Mouse (Mus musculus) telencephalon, adult 2 months (tissue): ENCODE results near the gene 9930104L06Rik.

Experiments used
- DNase-seq: peaks from one replicate; pipeline ENCODE4 v3.0.0-alpha.2; 2011; ENCODE audit warnings: low read depth, low spot score

The 9930104L06Rik gene

DNA sequence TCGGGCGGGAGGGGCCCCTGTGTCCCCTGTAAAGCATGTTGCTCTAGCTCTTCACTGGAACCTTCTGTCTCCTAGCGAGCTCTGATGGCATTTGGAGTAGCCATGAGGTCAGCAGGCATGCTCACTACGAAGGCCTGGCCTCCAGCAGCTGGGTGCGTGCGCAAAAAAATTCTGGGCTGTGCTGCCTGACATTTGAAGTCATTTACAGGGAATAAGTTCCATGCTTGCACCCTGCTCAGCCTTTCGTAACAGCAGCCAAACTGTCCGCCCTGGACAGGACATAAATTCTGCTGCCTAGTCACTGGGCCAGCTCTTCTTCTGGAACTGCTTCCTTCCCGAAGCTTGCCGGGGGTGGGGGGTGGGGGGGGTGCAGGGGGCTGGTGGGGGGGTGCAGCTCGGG, 22.2 kb downstream of the 9930104L06Rik start:
- DNase-seq = no peak

GRCm38 (mm10) chr4:124960940-124961339, 24.1 kb downstream of the 9930104L06Rik start:
- no peak for DNase-seq

DNA sequence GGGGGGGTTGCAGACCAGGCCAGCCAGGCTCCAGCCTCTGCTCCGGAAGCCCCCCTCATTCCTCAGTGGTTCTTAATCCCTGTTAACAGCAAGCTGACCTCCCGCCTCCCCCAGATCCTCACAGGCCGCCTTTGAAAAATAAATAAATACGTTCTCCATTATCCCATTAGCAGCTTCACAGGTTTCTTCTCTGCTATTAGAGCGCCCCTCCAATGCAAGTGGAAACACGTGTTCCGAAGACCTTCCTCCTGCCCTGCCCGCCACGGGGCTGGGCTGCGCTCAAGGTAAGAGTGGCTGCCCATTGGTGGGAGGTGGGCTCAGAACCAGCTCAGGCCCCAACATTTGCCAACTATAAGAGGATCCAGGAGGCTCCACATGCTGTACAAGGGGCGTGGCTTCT, 25.7 kb downstream of the 9930104L06Rik start:
- DNase-seq = no peak

DNA sequence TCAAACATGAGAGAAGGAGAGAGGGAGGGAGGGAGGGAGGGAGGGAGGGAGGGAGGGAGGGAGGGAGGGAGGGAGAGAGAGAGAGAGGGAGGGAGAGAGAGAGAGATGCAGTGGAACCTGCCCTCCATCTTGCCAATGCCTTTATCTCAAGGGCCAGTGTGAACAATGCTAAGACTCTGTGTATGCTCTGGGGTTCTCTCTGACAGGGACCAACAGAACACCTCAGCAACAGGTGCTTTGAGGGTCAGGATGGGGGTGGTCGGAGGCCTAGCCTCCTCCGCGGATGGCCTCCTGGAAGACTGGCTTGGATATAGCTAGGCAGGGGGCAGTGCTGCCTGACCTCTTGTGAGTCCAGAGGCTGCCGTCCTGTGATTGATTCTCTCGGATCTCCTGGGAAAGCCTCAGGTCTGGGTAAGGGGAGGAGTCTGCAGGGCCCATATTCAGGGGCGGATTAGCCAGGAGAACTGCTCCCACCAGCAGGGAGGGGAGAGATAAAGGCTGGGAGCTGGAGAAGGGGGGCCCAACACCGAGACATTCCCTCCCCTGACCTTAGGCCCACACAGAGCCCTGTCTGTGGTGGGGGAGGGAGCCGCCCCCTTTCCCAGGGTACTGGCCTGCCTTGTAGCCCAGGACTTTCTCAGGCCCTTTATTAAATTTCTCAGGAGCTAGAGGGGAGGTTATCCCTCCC, 28.2 kb downstream of the 9930104L06Rik start:
- DNase-seq = no peak

DNA sequence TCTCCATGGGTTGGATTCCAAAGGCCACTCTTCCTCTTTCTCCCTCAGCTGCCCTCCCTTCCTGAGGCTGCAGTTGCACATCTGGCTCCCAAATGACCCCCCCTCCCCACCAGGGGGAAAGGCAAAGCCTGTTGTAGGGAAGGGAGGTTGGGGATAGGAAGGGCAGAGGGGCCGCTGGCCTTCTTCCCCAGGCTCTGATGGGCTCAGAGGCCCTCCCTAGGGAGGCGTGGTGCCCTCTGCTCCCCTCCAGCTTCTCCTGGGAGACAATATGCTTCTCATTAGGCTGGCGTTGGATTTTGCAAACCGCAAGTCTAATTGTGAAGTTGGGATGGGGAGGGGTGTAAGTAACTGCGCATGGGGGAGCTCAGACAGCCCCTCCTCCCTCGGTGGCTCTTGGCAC, 31.9 kb downstream of the 9930104L06Rik start:
- DNase-seq = no peak

DNA sequence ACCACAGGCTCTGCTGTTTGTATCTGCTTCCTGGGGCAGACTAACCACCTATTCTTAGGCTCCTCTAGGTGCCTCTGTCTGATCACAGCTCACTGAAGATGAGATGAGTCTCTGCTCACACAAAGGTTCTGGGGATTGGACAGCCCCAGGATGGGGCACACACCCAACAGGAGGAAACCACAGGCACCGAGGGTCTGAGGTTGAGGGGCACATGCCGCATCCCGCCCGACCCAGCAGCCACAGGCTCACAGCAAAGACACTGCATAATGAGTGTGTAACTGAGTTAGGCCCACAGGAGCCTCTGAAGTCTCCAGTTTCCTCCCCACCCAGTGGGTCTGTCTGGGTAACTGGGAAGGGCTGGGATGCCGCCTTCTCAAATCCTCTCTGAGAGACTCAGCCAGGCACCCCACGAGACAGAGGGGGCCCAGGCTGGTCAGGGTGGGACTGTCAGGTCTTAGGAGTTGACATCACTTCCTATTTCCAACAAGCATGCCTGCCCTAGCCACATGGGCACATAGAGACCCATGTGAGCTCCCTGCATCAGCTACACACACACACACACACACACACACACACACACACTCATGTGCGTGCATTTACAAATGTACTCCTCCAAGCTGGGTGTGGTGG, 32.5 kb downstream of the 9930104L06Rik start:
- no peak for DNase-seq

GRCm38 (mm10) chr4:124970194-124970593, 33.3 kb downstream of the 9930104L06Rik start:
- DNase-seq = no peak

DNA sequence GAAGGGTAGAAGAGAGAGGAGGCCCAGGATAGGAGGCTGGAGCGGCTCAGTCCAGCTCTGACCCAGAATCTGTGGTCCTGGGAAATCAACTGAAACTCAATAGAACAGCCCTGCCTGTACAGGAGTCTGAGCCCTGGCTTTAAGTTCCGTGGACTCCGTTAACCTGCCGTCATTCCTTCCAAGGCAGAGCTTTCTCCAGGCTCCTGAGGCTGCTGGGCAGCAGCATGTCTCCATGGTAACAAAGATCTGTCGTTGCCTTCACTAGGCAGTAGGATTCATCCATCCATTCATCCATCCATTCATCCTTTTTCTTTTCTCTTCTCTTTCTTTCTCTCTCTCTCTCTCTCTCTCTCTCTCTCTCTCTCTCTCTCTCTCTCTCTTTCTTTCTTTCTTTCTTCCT, 33.8 kb downstream of the 9930104L06Rik start:
- no peak for DNase-seq

DNA sequence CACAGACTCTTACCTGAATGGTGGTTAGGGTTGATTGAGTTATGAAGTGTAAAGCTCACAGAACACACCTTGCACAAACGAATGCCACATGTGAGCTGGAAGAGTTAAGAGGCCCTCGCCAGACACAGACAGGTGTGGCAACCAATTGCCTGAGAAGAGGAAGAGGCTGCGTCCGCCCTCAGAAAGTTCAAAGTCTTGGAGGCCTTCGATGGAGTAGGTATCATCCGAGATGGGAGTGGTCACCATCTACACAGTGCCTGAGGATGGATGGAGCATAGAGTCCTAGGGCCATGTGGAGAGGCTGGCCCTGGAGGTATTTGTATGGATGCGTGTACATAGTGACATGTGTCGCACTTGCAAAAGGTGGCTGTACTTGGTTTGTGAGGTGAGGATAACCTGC, 34.2 kb downstream of the 9930104L06Rik start:
- DNase-seq = no peak

DNA sequence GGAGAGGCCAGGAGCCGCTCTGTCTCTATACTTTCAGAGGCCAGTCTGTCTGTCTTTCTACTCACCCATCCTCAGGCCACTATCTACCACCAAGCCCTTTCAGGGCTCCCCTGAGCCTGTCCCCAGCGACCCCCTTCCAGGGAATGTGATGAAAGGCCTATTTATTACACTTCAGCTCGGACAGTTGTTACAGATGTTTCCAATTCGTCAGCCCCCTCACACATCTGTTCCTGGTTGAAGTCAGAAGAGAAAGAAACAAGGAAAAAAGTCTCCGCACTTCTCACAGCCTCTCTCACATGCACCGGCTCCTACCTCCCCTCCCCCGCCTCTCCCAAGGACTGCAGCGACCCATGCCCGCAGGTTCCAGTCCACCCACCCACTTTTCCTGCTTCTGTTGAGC, 35.5 kb downstream of the 9930104L06Rik start:
- DNase-seq = no peak

DNA sequence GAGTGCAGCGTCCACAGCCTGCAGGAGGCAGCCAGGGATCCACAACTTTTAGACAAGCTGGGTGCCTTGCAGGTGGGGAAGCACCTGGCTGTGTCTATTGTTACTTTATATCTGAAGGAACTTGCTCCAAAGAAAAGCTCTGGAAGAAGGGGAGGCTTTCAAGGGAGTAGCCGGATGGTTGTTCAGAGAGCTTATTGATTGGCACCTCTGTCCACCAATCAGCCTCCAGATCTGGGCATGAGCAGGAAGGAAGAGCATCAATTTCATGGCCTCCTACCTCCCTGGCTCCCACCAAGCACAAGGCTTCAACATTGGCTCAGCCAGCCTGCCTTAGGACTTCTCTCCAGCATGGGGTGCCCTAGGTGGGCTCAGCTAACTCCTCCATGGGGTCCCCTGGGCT, 36.4 kb downstream of the 9930104L06Rik start:
- no peak for DNase-seq

DNA sequence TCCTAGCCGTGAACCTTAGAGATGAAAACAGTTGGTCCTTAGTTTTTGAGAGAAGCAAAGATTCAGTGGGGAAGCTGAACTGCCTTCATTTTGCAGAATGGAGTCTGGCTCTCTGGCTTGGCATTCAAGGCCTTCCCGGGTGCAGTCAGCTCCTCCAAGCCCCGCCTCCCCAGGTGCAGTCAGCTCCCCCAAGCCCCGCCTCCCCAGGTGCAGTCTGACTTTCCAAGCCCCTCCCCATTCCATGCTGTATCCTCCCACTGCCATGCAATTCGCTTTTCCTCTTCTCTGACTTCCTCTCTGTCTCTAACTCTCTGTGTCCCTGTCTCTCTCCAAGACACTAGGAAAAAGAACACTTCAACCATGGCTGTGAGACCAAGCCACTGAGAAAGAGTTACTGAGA, 41.4 kb downstream of the 9930104L06Rik start:
- no peak for DNase-seq

- no peak for DNase-seq
These were observed 47.2 kb downstream of the 9930104L06Rik start for GRCm38 (mm10) chr4:124983893-124984526.

DNA sequence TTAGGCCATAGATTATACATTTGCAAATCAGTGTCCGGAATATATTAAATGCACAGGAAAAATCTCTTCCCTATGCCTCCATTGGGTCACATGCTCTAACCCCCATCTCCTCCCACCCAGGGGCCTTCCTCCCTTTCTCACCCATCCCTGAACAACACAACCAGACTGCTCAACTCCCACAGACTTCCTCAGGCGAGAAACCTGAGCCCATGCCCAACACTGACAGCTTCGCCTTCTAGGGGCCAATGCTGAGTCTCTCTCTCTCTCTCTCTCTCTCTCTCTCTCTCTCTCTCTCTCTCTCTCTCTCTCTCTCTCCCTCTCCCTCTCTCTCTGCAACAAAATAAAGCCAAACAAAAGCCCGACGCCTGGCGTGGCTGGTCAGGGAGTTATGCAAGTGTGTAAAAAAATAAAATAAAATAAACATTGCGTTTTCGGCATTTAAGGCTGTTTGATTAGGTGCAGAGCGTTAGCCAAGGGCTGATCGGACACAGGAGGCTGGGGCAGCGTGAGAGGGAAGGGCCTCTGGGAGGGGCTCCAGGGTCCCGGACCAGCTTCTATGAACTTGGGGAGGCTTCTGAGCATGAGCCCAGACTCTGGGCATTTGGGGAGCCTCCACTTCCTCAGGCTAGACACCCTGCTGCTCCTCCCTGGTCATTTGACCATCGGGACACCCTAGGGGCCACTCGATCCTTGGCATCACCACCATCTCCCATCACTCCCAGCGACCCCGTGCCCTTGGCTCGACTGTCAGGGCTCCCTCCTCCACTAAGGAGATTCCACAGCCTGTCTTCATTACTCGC, 48.2 kb downstream of the 9930104L06Rik start:
- DNase-seq = no peak

DNA sequence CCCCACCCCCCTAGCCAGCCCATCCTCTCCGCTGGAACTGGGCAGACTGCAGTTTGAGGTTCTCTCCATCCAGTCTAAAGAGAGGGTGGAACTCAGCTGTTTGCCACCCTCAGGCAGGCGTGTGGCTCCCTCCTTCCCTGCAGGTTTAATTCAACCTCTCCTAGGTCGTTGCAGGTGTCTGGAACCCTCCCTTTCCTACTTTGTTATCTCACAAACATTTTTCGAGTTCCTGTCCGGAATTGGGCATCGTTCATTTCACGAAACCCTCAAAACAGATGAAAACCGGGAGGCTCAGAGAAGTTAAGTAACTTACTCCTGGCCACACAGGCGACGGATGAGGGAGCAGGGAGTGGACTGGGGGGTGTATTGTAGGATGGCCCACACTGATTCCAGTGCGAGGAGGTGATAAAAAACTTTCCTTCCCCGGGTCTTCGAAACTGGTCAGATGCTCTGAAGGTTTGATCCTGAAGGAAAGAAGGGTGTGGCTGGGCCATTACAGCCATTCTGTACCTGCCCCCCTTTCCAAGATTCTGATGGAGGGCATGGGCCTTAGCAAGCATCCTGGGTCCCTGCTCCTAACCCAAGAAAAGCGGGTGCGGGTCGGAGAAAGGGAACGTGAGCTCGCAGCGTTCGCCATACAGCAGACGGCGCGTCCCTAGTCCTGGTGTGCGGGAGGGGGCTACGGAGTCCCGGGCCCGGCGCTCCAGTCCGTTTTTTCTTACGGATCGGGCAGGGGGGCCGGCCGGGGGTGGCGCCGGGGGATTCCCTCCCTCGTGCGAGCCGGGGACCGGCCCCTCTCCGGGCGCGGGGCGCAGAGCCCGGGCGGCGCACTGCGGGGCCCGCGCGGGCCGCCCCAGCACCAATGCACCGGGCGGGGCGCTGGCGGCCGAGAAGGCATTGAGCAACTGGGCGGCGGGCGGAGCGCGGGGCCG, 49.1 kb downstream of the 9930104L06Rik start, which contains the start of gene Rspo1:
Rspo1 (plus strand) TSS at position 760 of the 932 bp plus-strand sequence.
- no peak for DNase-seq

- DNase-seq = no peak
These were observed 50.2 kb downstream of the 9930104L06Rik start for GRCm38 (mm10) chr4:124986739-124987710.

GRCm38 (mm10) chr4:124987711-124988097, 50.9 kb downstream of the 9930104L06Rik start:
- DNase-seq = no peak

DNA sequence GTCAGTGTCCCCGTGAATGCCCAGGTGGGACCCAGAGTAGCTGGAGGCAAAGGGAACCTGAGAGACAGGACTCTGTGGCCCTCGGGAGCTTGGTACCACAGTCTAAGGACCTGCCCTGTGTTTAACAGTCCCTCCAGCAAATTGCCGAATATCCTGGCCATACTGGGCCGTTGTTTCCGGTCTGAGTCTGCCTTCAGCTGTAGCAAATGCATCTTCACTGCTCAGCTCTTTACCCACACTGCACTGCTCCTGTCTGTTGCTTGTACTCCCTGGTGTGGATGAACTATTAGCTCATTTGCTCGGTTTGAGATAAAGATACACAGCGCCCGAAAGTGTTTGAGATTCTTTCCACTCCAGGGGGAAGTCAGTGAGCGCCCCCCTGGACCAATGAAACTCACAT, 51.5 kb downstream of the 9930104L06Rik start:
- no peak for DNase-seq

DNA sequence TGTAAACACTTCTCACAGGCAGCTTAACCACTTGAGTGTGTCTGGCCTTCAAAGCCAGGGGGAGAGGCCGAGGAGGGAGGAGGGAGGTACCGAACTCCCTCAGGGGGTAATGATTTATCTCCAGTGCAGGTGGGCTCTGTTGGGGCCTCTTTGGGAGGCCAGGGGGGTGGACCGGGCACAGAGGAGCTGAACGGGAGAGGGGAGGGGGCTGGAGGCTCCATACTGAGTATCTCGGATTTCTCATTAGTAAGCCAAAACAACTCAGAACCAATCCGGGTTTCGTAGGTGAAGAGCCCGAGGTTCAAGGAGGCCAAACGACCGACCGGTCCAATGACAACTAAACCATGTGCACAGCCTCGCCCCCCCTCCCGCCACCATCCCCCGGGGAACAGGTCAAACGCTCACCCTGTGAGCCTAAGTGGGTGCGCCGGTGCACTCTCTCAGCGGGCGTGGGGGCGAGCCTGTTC, 53.0 kb downstream of the 9930104L06Rik start:
- DNase-seq = no peak

GRCm38 (mm10) chr4:124990325-124990724, 53.5 kb downstream of the 9930104L06Rik start:
- DNase-seq = no peak
